Mouse (Mus musculus): Measurements from ENCODE around the gene Gp1bb. TPM values are rescaled to one million over a fixed set of nuclear protein-coding genes. Genes with fewer than 3 reads are reported as not detected.
A peak's percentile ranks its signal among the peaks of the same experiment; 100 is the strongest.

The Gp1bb gene
- polyA plus RNA-seq, 1 experiment from 2014 or later = 0.92 TPM

DNA sequence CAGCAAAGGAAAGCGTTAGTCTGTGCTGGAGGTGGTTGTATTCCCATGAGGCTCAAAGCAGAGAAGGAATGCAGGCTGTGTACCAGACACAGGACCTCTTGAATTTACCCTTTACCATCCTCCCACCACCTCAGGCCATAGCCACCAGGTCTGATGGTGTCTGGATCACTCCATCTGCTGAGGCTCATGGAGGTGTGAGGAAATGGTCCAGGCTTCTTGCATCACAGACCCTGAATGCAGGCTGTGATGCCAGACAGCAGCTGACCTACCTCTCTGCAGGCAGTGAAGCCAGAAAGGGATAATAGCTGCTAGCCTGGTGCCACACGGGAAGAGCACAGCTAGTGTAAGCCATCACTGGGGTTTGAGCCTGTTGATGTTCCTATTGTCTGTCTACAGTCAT, 16.2 kb upstream of the Gp1bb start:
- no peak for ATAC-seq (replicated peaks; ENCODE audit: low FRiP score, low read depth)
- no peak overlapping the region for H3K4me3 ChIP-seq (replicated peaks; ENCODE audit: low read depth, low read length)
- H3K9me3 ChIP-seq (replicated peaks; ENCODE audit: low read length) = no peaks in the 10 kb centered on the region
- no peak overlapping the region for H3K4me2 ChIP-seq (ENCODE audit: low read length)
- DNase-seq (ENCODE audit: low spot score) = no peak
- TF ChIP-seq CTCF (IDR thresholded peaks at IDR 0.05; ENCODE audit: low read depth) = no peak
- H3K27me3 ChIP-seq (ENCODE audit: insufficient read depth, low read length) = no peaks in the 10 kb centered on the region
- H3K27ac ChIP-seq = no peak overlapping the region
- H3K9ac ChIP-seq (ENCODE audit: low read depth, low read length) = no peak overlapping the region
- WGBS = 32% methylated on average over 2 of the region's 2 CpGs
- H3K36me3 ChIP-seq (ENCODE audit: insufficient read depth, low read length) = no peaks in the 10 kb centered on the region
- no peaks in the 10 kb centered on the region for H3K4me1 ChIP-seq (replicated peaks; ENCODE audit: insufficient read depth, low read length)

- H3K36me3 ChIP-seq (ENCODE audit: insufficient read depth, low read length) = no peaks in the 10 kb centered on the region
- 36% methylated on average over 3 of the region's 3 CpGs for WGBS
- no peak for DNase-seq (ENCODE audit: low spot score)
- no peaks in the 10 kb centered on the region for H3K9me3 ChIP-seq (replicated peaks; ENCODE audit: low read length)
- no peak; the same call in 1 of the 2 replicates for ATAC-seq (replicated peaks; ENCODE audit: low FRiP score, low read depth)
- TF ChIP-seq CTCF (IDR thresholded peaks at IDR 0.05; ENCODE audit: low read depth) = no peak
- no peak overlapping the region for H3K4me2 ChIP-seq (ENCODE audit: low read length)
- no peak overlapping the region for H3K9ac ChIP-seq (ENCODE audit: low read depth, low read length)
- no peak overlapping the region for H3K4me3 ChIP-seq (replicated peaks; ENCODE audit: low read depth, low read length)
- H3K27ac ChIP-seq = no peak overlapping the region
- H3K4me1 ChIP-seq (replicated peaks; ENCODE audit: insufficient read depth, low read length) = no peaks in the 10 kb centered on the region
- no peaks in the 10 kb centered on the region for H3K27me3 ChIP-seq (ENCODE audit: insufficient read depth, low read length)
Measured at GRCm38 (mm10) chr16:18636804-18637203, 14.6 kb upstream of the Gp1bb start.

- Histone ChIP-seq H3K27me3 (ENCODE audit: insufficient read depth, low read length) (no peaks in the 10 kb centered on the region), H3K4me1 (replicated peaks; ENCODE audit: insufficient read depth, low read length) (no peaks in the 10 kb centered on the region), H3K4me3 (replicated peaks; ENCODE audit: low read depth, low read length) (no peak overlapping the region), H3K4me2 (ENCODE audit: low read length) (no peak overlapping the region), H3K27ac (no peak overlapping the region), H3K36me3 (ENCODE audit: insufficient read depth, low read length) (no peaks in the 10 kb centered on the region), H3K9ac (ENCODE audit: low read depth, low read length) (no peak overlapping the region), H3K9me3 (replicated peaks; ENCODE audit: low read length) (no peaks in the 10 kb centered on the region)
- WGBS = 60% methylated on average over 5 of the region's 5 CpGs
- TF ChIP-seq CTCF (IDR thresholded peaks at IDR 0.05; ENCODE audit: low read depth) = no peak
- DNase-seq (ENCODE audit: low spot score) = no peak
- ATAC-seq (replicated peaks; ENCODE audit: low FRiP score, low read depth) = no peak
Measured at GRCm38 (mm10) chr16:18636401-18636800, 14.2 kb upstream of the Gp1bb start.

DNA sequence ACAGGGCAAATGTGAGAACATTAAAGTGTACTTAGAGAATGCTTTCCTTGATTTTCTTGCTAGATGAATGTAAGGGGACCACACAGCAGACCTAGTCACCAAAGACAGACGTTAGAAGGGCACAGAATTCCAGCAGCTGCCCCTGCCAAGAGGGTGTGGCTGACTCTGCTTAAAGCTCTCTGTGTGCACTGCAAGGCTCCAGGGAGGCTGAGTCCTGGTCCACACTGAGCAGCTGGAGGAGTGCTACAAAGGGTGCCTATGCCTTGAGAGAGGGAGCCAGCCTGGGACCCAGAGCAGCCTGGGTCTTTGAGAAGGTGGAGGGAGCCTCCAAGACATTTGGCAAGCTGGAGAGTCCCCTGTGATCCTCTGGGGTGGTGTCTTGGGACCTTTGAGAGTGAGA, 11.1 kb upstream of the Gp1bb start:
- no peak for ATAC-seq (replicated peaks; ENCODE audit: low FRiP score, low read depth)
- WGBS = 8% methylated on average over 1 of the region's 1 CpGs
- Histone ChIP-seq H3K27ac (no peak overlapping the region), H3K4me1 (replicated peaks; ENCODE audit: insufficient read depth, low read length) (0 out of 2 replicates have a peak, but pooled peaks cover 4% of the 10 kb centered on the region), H3K9me3 (replicated peaks; ENCODE audit: low read length) (no peaks in the 10 kb centered on the region), H3K36me3 (ENCODE audit: insufficient read depth, low read length) (no peaks in the 10 kb centered on the region), H3K9ac (ENCODE audit: low read depth, low read length) (no peak overlapping the region), H3K4me2 (ENCODE audit: low read length) (no peak overlapping the region), H3K4me3 (replicated peaks; ENCODE audit: low read depth, low read length) (no peak overlapping the region), H3K27me3 (ENCODE audit: insufficient read depth, low read length) (no peaks in the 10 kb centered on the region)
- no peak for TF ChIP-seq CTCF (IDR thresholded peaks at IDR 0.05; ENCODE audit: low read depth)
- DNase-seq (ENCODE audit: low spot score) = no peak

DNA sequence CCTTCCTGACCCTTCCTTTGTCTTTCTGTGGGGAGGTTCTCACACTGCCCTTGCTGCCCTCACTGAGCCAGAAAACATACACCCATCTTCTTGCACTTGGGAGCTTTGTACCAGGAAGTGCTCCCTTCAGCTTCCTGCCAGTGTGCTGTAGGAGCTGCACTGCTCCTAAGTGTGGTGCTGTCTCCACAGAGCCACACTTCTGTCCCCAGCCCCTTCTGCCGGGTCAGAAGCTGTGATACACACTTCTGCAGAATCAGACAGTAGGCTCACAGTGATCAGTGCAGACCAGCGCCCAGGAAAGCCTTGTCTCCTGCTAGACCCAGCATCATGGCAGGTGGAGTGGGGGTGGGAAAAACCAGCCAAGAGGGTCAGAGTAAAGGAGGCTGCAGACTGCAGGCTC, 10.6 kb upstream of the Gp1bb start:
- Histone ChIP-seq H3K4me1 (replicated peaks; ENCODE audit: insufficient read depth, low read length) (0 out of 2 replicates have a peak, but pooled peaks cover 4% of the 10 kb centered on the region), H3K36me3 (ENCODE audit: insufficient read depth, low read length) (no peaks in the 10 kb centered on the region), H3K9me3 (replicated peaks; ENCODE audit: low read length) (no peaks in the 10 kb centered on the region), H3K4me3 (replicated peaks; ENCODE audit: low read depth, low read length) (no peak overlapping the region), H3K9ac (ENCODE audit: low read depth, low read length) (no peak overlapping the region), H3K27ac (no peak overlapping the region), H3K4me2 (ENCODE audit: low read length) (no peak overlapping the region), H3K27me3 (ENCODE audit: insufficient read depth, low read length) (no peaks in the 10 kb centered on the region)
- TF ChIP-seq CTCF (IDR thresholded peaks at IDR 0.05; ENCODE audit: low read depth) = no peak
- ATAC-seq (replicated peaks; ENCODE audit: low FRiP score, low read depth) (no peak), DNase-seq (ENCODE audit: low spot score) (no peak)
- 57% methylated on average over 2 of the region's 2 CpGs for WGBS

DNA sequence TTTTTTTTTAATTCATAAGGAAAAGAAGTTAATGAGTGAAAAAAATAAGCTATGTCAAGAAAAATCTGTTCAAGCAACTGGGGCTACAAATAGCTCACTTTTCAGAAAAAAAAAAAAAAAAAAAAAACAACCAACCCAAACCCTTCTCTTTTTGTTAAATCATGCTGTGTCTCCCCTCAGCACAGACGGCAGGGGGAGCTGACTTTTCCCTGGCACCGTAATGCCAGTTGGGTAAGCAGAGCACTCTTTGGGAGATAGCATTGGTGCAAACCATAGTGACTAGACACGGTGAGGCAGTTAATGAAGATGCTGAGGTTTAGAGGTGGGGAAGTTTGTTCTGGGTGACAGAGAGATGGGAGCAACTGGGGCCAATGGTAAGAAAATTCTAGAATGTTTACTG, 9.9 kb upstream of the Gp1bb start:
- ATAC-seq (replicated peaks; ENCODE audit: low FRiP score, low read depth) (no peak), DNase-seq (ENCODE audit: low spot score) (no peak)
- no peak overlapping the region for H3K9ac ChIP-seq (ENCODE audit: low read depth, low read length)
- H3K4me2 ChIP-seq (ENCODE audit: low read length) = no peak overlapping the region
- no peaks in the 10 kb centered on the region for H3K36me3 ChIP-seq (ENCODE audit: insufficient read depth, low read length)
- H3K4me1 ChIP-seq (replicated peaks; ENCODE audit: insufficient read depth, low read length) = 0 out of 2 replicates have a peak, but pooled peaks cover 4% of the 10 kb centered on the region
- TF ChIP-seq CTCF (IDR thresholded peaks at IDR 0.05; ENCODE audit: low read depth) = peak; percentile 47; the same call in 1 of the 2 replicates
- no peaks in the 10 kb centered on the region for H3K27me3 ChIP-seq (ENCODE audit: insufficient read depth, low read length)
- H3K9me3 ChIP-seq (replicated peaks; ENCODE audit: low read length) = no peaks in the 10 kb centered on the region
- WGBS = 39% methylated on average over 3 of the region's 3 CpGs
- no peak overlapping the region for H3K4me3 ChIP-seq (replicated peaks; ENCODE audit: low read depth, low read length)
- no peak overlapping the region for H3K27ac ChIP-seq

- WGBS = 51% methylated on average over 7 of the region's 7 CpGs
- TF ChIP-seq CTCF (IDR thresholded peaks at IDR 0.05; ENCODE audit: low read depth) = no peak
- Histone ChIP-seq H3K9ac (ENCODE audit: low read depth, low read length) (no peak overlapping the region), H3K9me3 (replicated peaks; ENCODE audit: low read length) (no peaks in the 10 kb centered on the region), H3K27me3 (ENCODE audit: insufficient read depth, low read length) (no peaks in the 10 kb centered on the region; the same call in 1 of the 2 replicates), H3K4me3 (replicated peaks; ENCODE audit: low read depth, low read length) (no peak overlapping the region), H3K4me2 (ENCODE audit: low read length) (no peak overlapping the region), H3K36me3 (ENCODE audit: insufficient read depth, low read length) (no peaks in the 10 kb centered on the region), H3K4me1 (replicated peaks; ENCODE audit: insufficient read depth, low read length) (peaks cover 7% of the 10 kb centered on the region; the same call in 1 of the 2 replicates), H3K27ac (no peak overlapping the region)
- DNase-seq (ENCODE audit: low spot score) (no peak), ATAC-seq (replicated peaks; ENCODE audit: low FRiP score, low read depth) (no peak)
Measured at GRCm38 (mm10) chr16:18631141-18631540, 8.9 kb upstream of the Gp1bb start.

Measured in kidney, postnatal 0 days (tissue).